Mouse (Mus musculus) cortical plate, adult 2 months (tissue): ENCODE data around the gene Csf2rb.
"Not testable (repeated sequence)": the region's sequence is repeated elsewhere in the genome, so short reads cannot be mapped to it uniquely, and the experiment has no call there.

Experiments
- CTCF ChIP-seq: fragments of 200-500 bp; IDR thresholded peaks from 2 replicates; pipeline ENCODE4 v1.5.1; 2011; ENCODE audit warnings: mild to moderate bottlenecking, control low read depth, low read length; ENCODE audit not compliant: insufficient read depth; ENCODE audit errors: extremely low read depth
- POLR2A ChIP-seq: fragments of 200-500 bp; IDR thresholded peaks from 2 replicates; pipeline ENCODE4 v1.6.1; 2011; ENCODE audit warnings: mild to moderate bottlenecking, low read length, control low read depth; ENCODE audit not compliant: insufficient read depth; ENCODE audit errors: extremely low read depth

DNA sequence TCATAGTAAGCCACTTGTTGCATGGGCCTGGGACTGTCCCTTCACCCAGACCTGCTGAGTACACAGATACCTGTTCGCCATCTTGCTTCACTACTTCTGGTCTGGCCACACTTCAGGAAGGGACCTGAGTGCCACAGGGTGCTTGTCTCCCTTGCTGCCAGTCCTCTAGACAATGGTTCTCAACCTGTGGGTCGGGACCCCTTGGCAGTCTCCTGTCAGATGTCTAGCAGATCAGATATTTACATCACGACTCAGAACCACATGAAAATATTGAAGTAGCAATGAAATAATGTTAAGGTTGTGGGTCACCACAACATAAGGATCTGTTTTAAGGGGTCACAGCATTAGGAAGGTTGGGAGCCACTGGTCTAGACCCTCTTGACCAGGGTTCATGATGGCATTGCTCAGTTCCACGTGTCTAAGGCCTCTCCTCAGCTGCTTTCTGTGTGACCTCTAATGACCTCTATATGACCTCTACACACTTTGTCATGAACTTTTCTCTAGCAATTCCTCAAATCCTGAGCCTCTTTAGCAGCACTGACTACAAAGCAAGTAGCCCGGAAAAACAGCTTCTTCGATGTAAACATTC, 2.3 kb downstream of the Csf2rb start:
- not testable (repeated sequence) for TF ChIP-seq CTCF, POLR2A
